20 mouse cellular contexts compared by ENCODE assay signal in genomic region chr14:14528437-14528836, GRCm38 (mm10).
"Had no signal": no experiment of that assay in that cellular context is flagged by ENCODE, and none has a peak within 500 bp of the region (broad histone marks: within the 10 kb centered on the region; RNA-seq: fewer than 3 reads in every experiment).

No protein-coding gene starts in this region.

- DNase-seq: lung, adult 18-20 months; lung, embryonic 14.5 days; lung, postnatal 10 days; lung, postnatal 4 days; midbrain, embryonic 14.5 days; retina, postnatal 1 day; right cerebral cortex, adult 18-20 months; right cerebral cortex, postnatal 25 days; right cerebral cortex, postnatal 4 days; spleen, adult 18-20 months; thymus, adult 2 months; thymus, postnatal 36 days had no signal

- ATAC-seq: midbrain, embryonic 16.5 days had no signal

- H3K27ac ChIP-seq: midbrain, embryonic 10.5 days; midbrain, embryonic 12.5 days; neural tube, embryonic 13.5 days; neural tube, embryonic 15.5 days; stomach, embryonic 15.5 days; stomach, postnatal 0 days had no signal

- H3K36me3 ChIP-seq: midbrain, embryonic 10.5 days; midbrain, embryonic 12.5 days; neural tube, embryonic 13.5 days; neural tube, embryonic 15.5 days; stomach, embryonic 15.5 days had no signal

- H3K4me3 ChIP-seq: midbrain, embryonic 10.5 days; midbrain, embryonic 12.5 days; myocyte; neural tube, embryonic 13.5 days; neural tube, embryonic 15.5 days; stomach, embryonic 15.5 days had no signal

- H3K9ac ChIP-seq: lung, embryonic 14.5 days; midbrain, embryonic 12.5 days; neural tube, embryonic 13.5 days; neural tube, embryonic 15.5 days; stomach, embryonic 15.5 days had no signal

- H3K27me3 ChIP-seq: midbrain, embryonic 12.5 days; neural tube, embryonic 13.5 days; neural tube, embryonic 15.5 days; stomach, embryonic 15.5 days had no signal

- H3K4me2 ChIP-seq: lung, embryonic 14.5 days; midbrain, embryonic 12.5 days; neural tube, embryonic 13.5 days; neural tube, embryonic 15.5 days; stomach, embryonic 15.5 days had no signal

- H3K4me1 ChIP-seq: midbrain, embryonic 10.5 days; midbrain, embryonic 12.5 days; neural tube, embryonic 13.5 days; neural tube, embryonic 15.5 days; stomach, embryonic 15.5 days had no signal

- H3K9me3 ChIP-seq: midbrain, embryonic 10.5 days; midbrain, embryonic 12.5 days; neural tube, embryonic 13.5 days; neural tube, embryonic 15.5 days; stomach, embryonic 15.5 days had no signal
